Comparison of ENCODE assay signal across 25 mouse cellular contexts in the genomic region with DNA sequence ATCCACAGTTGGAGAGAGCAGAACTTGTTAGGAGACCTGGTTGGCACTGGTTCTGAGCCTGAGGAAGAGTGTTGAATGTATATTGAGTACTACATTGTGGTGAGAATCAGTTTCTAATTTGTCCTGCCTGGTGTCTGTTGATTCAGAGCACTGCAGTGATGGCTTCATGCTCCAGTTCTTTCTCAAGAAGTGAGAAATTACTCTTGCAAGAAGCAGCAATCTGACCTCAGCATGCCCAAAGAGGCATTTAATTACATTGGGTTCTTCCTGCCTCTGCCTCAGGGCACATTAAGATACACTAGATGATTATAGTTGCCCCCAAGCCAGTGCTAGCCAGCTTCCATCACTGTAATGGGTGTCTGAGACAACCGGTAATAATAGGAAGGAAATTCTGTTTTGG. TPM values are rescaled to one million over a fixed set of nuclear protein-coding genes. Genes with fewer than 3 reads are reported as not detected.
DNase-seq lines count a peak whose midpoint lies in the region; ATAC-seq lines count a peak whose summit lies in the region.
"Had no signal": no experiment of that assay in that cellular context is flagged by ENCODE, and none has a peak within 500 bp of the region (broad histone marks: within the 10 kb centered on the region; RNA-seq: fewer than 3 reads in every experiment).

No protein-coding gene starts in this region.

- no peaks in the 10 kb centered on the region for H3K36me3 ChIP-seq in midbrain, embryonic 11.5 days (ENCODE audit: control insufficient read depth, insufficient read depth, low read length)
- no peaks in the 10 kb centered on the region for H3K36me3 ChIP-seq in midbrain, embryonic 15.5 days (replicated peaks)
- H3K36me3 ChIP-seq: forebrain, embryonic 10.5 days; heart, embryonic 13.5 days; hindbrain, embryonic 10.5 days; hindbrain, embryonic 13.5 days had no signal

- H3K9me3 ChIP-seq in midbrain, embryonic 11.5 days (ENCODE audit: control insufficient read depth, low read length): no peaks in the 10 kb centered on the region
- no peaks in the 10 kb centered on the region for H3K9me3 ChIP-seq in midbrain, embryonic 15.5 days
- H3K9me3 ChIP-seq: forebrain, embryonic 10.5 days; forebrain, embryonic 13.5 days; G1E; heart, embryonic 13.5 days; hindbrain, embryonic 10.5 days; hindbrain, embryonic 13.5 days had no signal

- H3K4me3 ChIP-seq in midbrain, embryonic 11.5 days (ENCODE audit: low read depth, low read length): no peak overlapping the region
- no peak overlapping the region for H3K4me3 ChIP-seq in midbrain, embryonic 15.5 days
- H3K4me3 ChIP-seq: forebrain, embryonic 10.5 days; forebrain, embryonic 13.5 days; gastrocnemius, adult 2 months; heart, embryonic 13.5 days; hindbrain, embryonic 10.5 days; hindbrain, embryonic 13.5 days had no signal

- H3K27me3 ChIP-seq in midbrain, embryonic 11.5 days (ENCODE audit: control insufficient read depth, insufficient read depth, low read length): no peaks in the 10 kb centered on the region
- no peaks in the 10 kb centered on the region for H3K27me3 ChIP-seq in midbrain, embryonic 15.5 days (replicated peaks)
- H3K27me3 ChIP-seq: CH12.LX; forebrain, embryonic 13.5 days; hindbrain, embryonic 13.5 days had no signal

- no peak overlapping the region for H3K4me2 ChIP-seq in midbrain, embryonic 11.5 days
- no peak overlapping the region for H3K4me2 ChIP-seq in midbrain, embryonic 15.5 days
- H3K4me2 ChIP-seq: forebrain, embryonic 13.5 days; heart, embryonic 13.5 days; hindbrain, embryonic 13.5 days had no signal

- DNase-seq in midbrain, embryonic 11.5 days (ENCODE audit: low spot score, missing footprints): peak; percentile 41
- peak; percentile 58 to 59 for DNase-seq in spleen, postnatal 36 days (ENCODE audit: low spot score in 2 of 2)
- DNase-seq in spleen, adult 12 weeks (ENCODE audit: low spot score): no peak
- DNase-seq in ovary, adult 18-20 months (ENCODE audit: low spot score): no peak
- DNase-seq: adrenal gland, postnatal 10 days; adrenal gland, postnatal 36 days; cerebellum, adult 18-20 months; cerebellum, adult 9-10 months; cerebellum, postnatal 14 days; forebrain, postnatal 0 days; gastrocnemius, adult 2 months; gastrocnemius, postnatal 14 days; heart, adult 18-20 months; heart, postnatal 14 days had no signal

- 92% methylated on average over 1 of the region's 1 CpGs for WGBS in midbrain, embryonic 11.5 days
- 97% methylated on average over 1 of the region's 1 CpGs for WGBS in midbrain, embryonic 15.5 days

- H3K27ac ChIP-seq in midbrain, embryonic 11.5 days (ENCODE audit: low read depth, low read length): no peak overlapping the region
- H3K27ac ChIP-seq in midbrain, embryonic 15.5 days: no peak overlapping the region
- H3K27ac ChIP-seq: forebrain, embryonic 10.5 days; forebrain, embryonic 13.5 days; gastrocnemius, adult 2 months; heart, embryonic 13.5 days; hindbrain, embryonic 10.5 days; hindbrain, embryonic 13.5 days had no signal

- no peak for ATAC-seq in midbrain, embryonic 11.5 days (ENCODE audit: low FRiP score)
- ATAC-seq in midbrain, embryonic 15.5 days (replicated peaks): no peak
- peak; percentile 30 for ATAC-seq in neutrophil, adult 5-6 weeks (ENCODE audit: extremely low read depth, insufficient number of reproducible peaks, low FRiP score, poor library complexity, severe bottlenecking)
- ATAC-seq: forebrain, embryonic 13.5 days; forebrain, postnatal 0 days; hindbrain, embryonic 16.5 days; Patski had no signal

- no peak overlapping the region for H3K9ac ChIP-seq in midbrain, embryonic 11.5 days (ENCODE audit: low read length)
- H3K9ac ChIP-seq in midbrain, embryonic 15.5 days: no peak overlapping the region
- H3K9ac ChIP-seq: forebrain, embryonic 13.5 days; forebrain, postnatal 0 days; heart, embryonic 13.5 days; hindbrain, embryonic 13.5 days had no signal

- H3K4me1 ChIP-seq in midbrain, embryonic 11.5 days (ENCODE audit: control insufficient read depth, insufficient read depth, low read length): no peaks in the 10 kb centered on the region
- H3K4me1 ChIP-seq in midbrain, embryonic 15.5 days: no peaks in the 10 kb centered on the region
- H3K4me1 ChIP-seq: heart, embryonic 13.5 days; hindbrain, embryonic 10.5 days; hindbrain, embryonic 13.5 days had no signal

RNA-seq across cellular contexts. Expression of gene Fignl1, which starts 49.9 kb away (rescaled TPM):
- 99.1 and 109 TPM in 2 replicates for polyA plus RNA-seq in midbrain, embryonic 11.5 days (2014; fragmentation: Nextera tagmentation; extraction: Ambion mirVana)
- 9.8 and 12.5 TPM in 2 replicates for polyA plus RNA-seq in midbrain, embryonic 15.5 days (2015; fragmentation: Nextera tagmentation; extraction: Ambion mirVana)
- 1.5 and 2.6 TPM in 2 replicates for total RNA-seq in neutrophil, adult 5-6 weeks (2017)

Comparison
In these comparisons a context has a peak if more than half of its experiments do, and no peak if none do; other contexts are left out.
1. DNase-seq: peak in midbrain, embryonic 11.5 days (single experiment) and spleen, postnatal 36 days (2 of 2); none in spleen, adult 12 weeks (single experiment) and ovary, adult 18-20 months (single experiment).